Mouse (Mus musculus) CH12.LX (cell line): ENCODE results near the gene Rab5if. TPM values are rescaled to one million over a fixed set of nuclear protein-coding genes. Genes with fewer than 3 reads are reported as not detected.

Source experiments
- DNase-seq: peaks from one replicate; pipeline ENCODE4 v3.0.0-alpha.2; 2013; ENCODE audit errors: extremely low read depth
- H3K27ac ChIP-seq: 2 replicates; pipeline ENCODE4 v1.5.1; 2012; ENCODE audit warnings: low read depth, mild to moderate bottlenecking, control low read depth, moderate library complexity; ENCODE audit not compliant: insufficient read depth
- H3K27me3 ChIP-seq: replicated peaks from 2 replicates; pipeline ENCODE3; 2012; ENCODE audit warnings: inconsistent platforms
- H3K36me3 ChIP-seq, 2 experiments: replicated peaks in 1 of 2; 2 replicates each; pipeline versions ENCODE3 to v1.6.1; 2012; ENCODE audit warnings: inconsistent platforms in 1 of 2, low read length in 1 of 2, mild to moderate bottlenecking in 1 of 2, mixed read lengths in 1 of 2, moderate library complexity in 1 of 2; ENCODE audit not compliant: control insufficient read depth in 1 of 2, insufficient read depth in 1 of 2
- H3K4me1 ChIP-seq, 2 experiments: 2 replicates each; pipeline ENCODE4 v1.6.1; 2012; ENCODE audit warnings: inconsistent platforms in 1 of 2, moderate library complexity in 1 of 2; ENCODE audit not compliant: insufficient read depth in 2 of 2, control insufficient read depth in 1 of 2
- H3K4me2 ChIP-seq: 2 replicates; pipeline ENCODE4 v1.6.1; 2012; ENCODE audit warnings: low read depth, mild to moderate bottlenecking, control low read depth; ENCODE audit not compliant: poor library complexity, insufficient read depth, severe bottlenecking
- H3K4me3 ChIP-seq, 3 experiments: fragments of 150-350 bp in 1 of 3; sonication (generic) in 1 of 3; replicated peaks in 1 of 3; 2 replicates each; pipeline versions ENCODE3 to v1.5.1; 2011 to 2012; ENCODE audit warnings: low read depth in 2 of 3, low read length in 2 of 3, mild to moderate bottlenecking in 2 of 3, moderate library complexity in 2 of 3, control low read depth in 1 of 3, improper control_type of control experiment in 1 of 3, inconsistent platforms in 1 of 3, mixed read lengths in 1 of 3; ENCODE audit not compliant: poor library complexity in 1 of 3
- H3K79me2 ChIP-seq: replicated peaks from 2 replicates; pipeline ENCODE4 v1.6.1; 2012; ENCODE audit warnings: mild to moderate bottlenecking, moderate library complexity; ENCODE audit not compliant: control insufficient read depth, poor library complexity, insufficient read depth, severe bottlenecking; ENCODE audit errors: extremely low read depth
- H3K9ac ChIP-seq: 2 replicates; pipeline ENCODE4 v1.6.1; 2012; ENCODE audit warnings: low read depth, mild to moderate bottlenecking, control low read depth, moderate library complexity; ENCODE audit not compliant: insufficient read depth
- H3K9me3 ChIP-seq: replicated peaks from 2 replicates; pipeline ENCODE3; 2012; ENCODE audit warnings: low read length, inconsistent platforms, mixed read lengths
- ETS1 ChIP-seq: conservative IDR thresholded peaks from 2 replicates; pipeline ENCODE4 v1.6.1; 2012; ENCODE audit warnings: low read depth, mild to moderate bottlenecking, inconsistent platforms, low read length, improper control_type of control experiment, moderate library complexity
- HCFC1 ChIP-seq: IDR thresholded peaks from 2 replicates; pipeline ENCODE4 v1.6.1; 2012; ENCODE audit warnings: low read depth, mild to moderate bottlenecking, inconsistent platforms, low read length, improper control_type of control experiment
- IRF4 ChIP-seq: IDR thresholded peaks from 2 replicates; pipeline ENCODE4 v1.6.1; 2014; ENCODE audit warnings: low read depth, mild to moderate bottlenecking, inconsistent platforms, low read length, improper control_type of control experiment
- JUN ChIP-seq: IDR thresholded peaks from 2 replicates; pipeline ENCODE4 v1.6.1; 2011; ENCODE audit warnings: low read depth, mild to moderate bottlenecking, low read length, improper control_type of control experiment, moderate library complexity; ENCODE audit not compliant: insufficient read depth
- MAX ChIP-seq: IDR thresholded peaks from 2 replicates; pipeline ENCODE4 v1.6.1; 2011; ENCODE audit warnings: low read length, improper control_type of control experiment
- MAZ ChIP-seq: IDR thresholded peaks from 2 replicates; pipeline ENCODE4 v1.6.1; 2012; ENCODE audit warnings: low read depth, mild to moderate bottlenecking, inconsistent platforms, low read length, improper control_type of control experiment, moderate library complexity
- MEF2A ChIP-seq: IDR thresholded peaks from 2 replicates; pipeline ENCODE4 v1.6.1; 2014; ENCODE audit warnings: low read depth, mild to moderate bottlenecking, inconsistent platforms, low read length, improper control_type of control experiment, borderline replicate concordance
- MXI1 ChIP-seq: IDR thresholded peaks from 2 replicates; pipeline ENCODE4 v1.6.1; 2011; ENCODE audit warnings: mild to moderate bottlenecking, low read depth, low read length, improper control_type of control experiment
- NELFE ChIP-seq: IDR thresholded peaks from 2 replicates; pipeline ENCODE4 v1.6.1; 2011; ENCODE audit warnings: low read depth, low read length, improper control_type of control experiment
- PAX5 ChIP-seq: IDR thresholded peaks from 2 replicates; pipeline ENCODE4 v1.6.1; 2012; ENCODE audit warnings: low read length, inconsistent platforms, mixed read lengths
- POLR2A ChIP-seq: IDR thresholded peaks from 2 replicates; pipeline ENCODE4 v1.6.1; 2011; ENCODE audit warnings: low read depth, mild to moderate bottlenecking, improper control_type of control experiment, low read length
- RCOR1 ChIP-seq: conservative IDR thresholded peaks from 2 replicates; pipeline ENCODE4 v1.6.1; 2012; ENCODE audit warnings: low read depth, mild to moderate bottlenecking, inconsistent platforms, low read length, improper control_type of control experiment
- SIN3A ChIP-seq: IDR thresholded peaks from 2 replicates; pipeline ENCODE4 v1.6.1; 2012; ENCODE audit warnings: low read length, improper control_type of control experiment, inconsistent platforms
- SMC3 ChIP-seq: IDR thresholded peaks from 2 replicates; pipeline ENCODE4 v1.6.1; 2011; ENCODE audit warnings: low read depth, low read length, improper control_type of control experiment
- TBP ChIP-seq: conservative IDR thresholded peaks from 2 replicates; pipeline ENCODE4 v1.6.1; 2011; ENCODE audit warnings: low read depth, low read length, improper control_type of control experiment
- UBTF ChIP-seq: IDR thresholded peaks from 2 replicates; pipeline ENCODE4 v1.6.1; 2012; ENCODE audit warnings: low read depth, mild to moderate bottlenecking, inconsistent platforms, low read length, improper control_type of control experiment, moderate library complexity
- ZKSCAN1 ChIP-seq: IDR thresholded peaks from 2 replicates; pipeline ENCODE4 v1.6.1; 2012; ENCODE audit warnings: low read depth, inconsistent platforms, low read length, improper control_type of control experiment, borderline replicate concordance
- ZMIZ1 ChIP-seq: IDR thresholded peaks from 2 replicates; pipeline ENCODE4 v1.6.1; 2012; ENCODE audit warnings: low read depth, mild to moderate bottlenecking, inconsistent platforms, low read length, improper control_type of control experiment
- dilution Hi-C: fragments of 300-500 bp; cut with MboI; formaldehyde crosslinking; loops from 2 replicates; pipeline ENCODE4 v1.14.3; 2020; ENCODE audit warnings: low sequenced_read_pairs; ENCODE audit not compliant: extremely low pct_unique_long_range_greater_than_20kb, extremely low pct_ligation_motif_present
- in situ Hi-C: fragments of 300-500 bp; cut with MboI; formaldehyde crosslinking; loops from 3 replicates; pipeline ENCODE4 v1.14.3; 2019; ENCODE audit warnings: low sequenced_read_pairs, low pct_ligation_motif_present, low pct_unique_long_range_greater_than_20kb, mixed read lengths
- polyA plus RNA-seq: library from polyadenylated mRNA; unstranded; fragments of >175 nt; gene quantifications from 2 replicates; pipeline ENCODE4 v1.2.1, GENCODE M21; 2012; ENCODE audit warnings: low read depth; ENCODE audit not compliant: insufficient read length
- total RNA-seq, 2 experiments: library from RNA; depleted of rRNA; stranded (reverse); fragments of 300-350 nt in 1 of 2; fragments of >200 nt in 1 of 2; gene quantifications; 2 replicates each; pipeline ENCODE4 v1.2.3; 2012 to 2014

Rab5if gene
- total and polyA plus RNA-seq, 3 experiments, result 111 to 205 (median 186) TPM

DNA sequence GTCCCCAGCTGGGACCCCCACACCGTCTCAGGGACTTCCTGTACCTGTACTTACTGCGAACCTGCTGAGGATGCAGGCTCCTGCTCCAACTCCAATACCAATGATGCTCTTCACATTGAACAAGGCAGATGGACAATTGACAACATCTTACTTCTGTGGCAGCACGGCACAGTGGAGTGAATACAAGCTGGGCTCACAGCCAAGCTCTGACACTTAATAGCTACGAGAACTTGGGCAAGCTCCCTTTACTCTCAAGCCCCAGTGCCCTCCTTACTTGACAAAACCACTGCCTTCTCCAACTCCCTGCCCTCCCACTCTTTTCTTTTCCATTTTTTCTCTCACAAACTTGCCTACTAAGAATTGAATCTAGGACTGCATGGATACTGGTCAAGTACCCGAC, 50.3 kb downstream of the Rab5if start:
- Histone ChIP-seq H3K9me3 (peaks cover 2% of the 10 kb centered on the region), H3K27ac (no peak overlapping the region), H3K4me1 (peaks cover 0 to 13% of the 10 kb centered on the region in 2 experiments; a peak in 1 of 4 replicates), H3K9ac (no peak overlapping the region), H3K4me3 (no peak overlapping the region), H3K4me2 (no peak overlapping the region), H3K79me2 (no peaks in the 10 kb centered on the region), H3K36me3 (no peaks in the 10 kb centered on the region), H3K27me3 (peaks cover 4% of the 10 kb centered on the region)
- TF ChIP-seq TBP, result no peak
- no peak for TF ChIP-seq UBTF
- TF ChIP-seq HCFC1, result no peak
- no peak for TF ChIP-seq IRF4
- no peak for TF ChIP-seq MXI1
- no peak for TF ChIP-seq MAX
- TF ChIP-seq PAX5, result no peak
- no peak for TF ChIP-seq ZKSCAN1
- no peak for TF ChIP-seq POLR2A
- no peak for TF ChIP-seq SIN3A
- TF ChIP-seq RCOR1, result no peak
- TF ChIP-seq SMC3, result no peak
- dilution Hi-C loops (no loop called here), in situ Hi-C loops (no loop called here)
- DNase-seq, result no peak

- no peak for TF ChIP-seq ZMIZ1
- no peak for TF ChIP-seq NELFE
- dilution Hi-C loops, result no loop called here
- in situ Hi-C loops, result no loop called here
- no peak overlapping the region for H3K27ac ChIP-seq
- H3K36me3 ChIP-seq, result no peaks in the 10 kb centered on the region
- peaks cover 6 to 14% of the 10 kb centered on the region in 2 experiments for H3K4me1 ChIP-seq
- H3K4me2 ChIP-seq, result no peak overlapping the region
- no peak overlapping the region for H3K9ac ChIP-seq
- no peak overlapping the region for H3K4me3 ChIP-seq
- no peak for DNase-seq
- peaks cover 2% of the 10 kb centered on the region for H3K9me3 ChIP-seq
- H3K79me2 ChIP-seq, result no peaks in the 10 kb centered on the region
- peaks cover 4% of the 10 kb centered on the region for H3K27me3 ChIP-seq
These were observed 52.6 kb downstream of the Rab5if start for GRCm38 (mm10) chr2:156915559-156915958.

DNA sequence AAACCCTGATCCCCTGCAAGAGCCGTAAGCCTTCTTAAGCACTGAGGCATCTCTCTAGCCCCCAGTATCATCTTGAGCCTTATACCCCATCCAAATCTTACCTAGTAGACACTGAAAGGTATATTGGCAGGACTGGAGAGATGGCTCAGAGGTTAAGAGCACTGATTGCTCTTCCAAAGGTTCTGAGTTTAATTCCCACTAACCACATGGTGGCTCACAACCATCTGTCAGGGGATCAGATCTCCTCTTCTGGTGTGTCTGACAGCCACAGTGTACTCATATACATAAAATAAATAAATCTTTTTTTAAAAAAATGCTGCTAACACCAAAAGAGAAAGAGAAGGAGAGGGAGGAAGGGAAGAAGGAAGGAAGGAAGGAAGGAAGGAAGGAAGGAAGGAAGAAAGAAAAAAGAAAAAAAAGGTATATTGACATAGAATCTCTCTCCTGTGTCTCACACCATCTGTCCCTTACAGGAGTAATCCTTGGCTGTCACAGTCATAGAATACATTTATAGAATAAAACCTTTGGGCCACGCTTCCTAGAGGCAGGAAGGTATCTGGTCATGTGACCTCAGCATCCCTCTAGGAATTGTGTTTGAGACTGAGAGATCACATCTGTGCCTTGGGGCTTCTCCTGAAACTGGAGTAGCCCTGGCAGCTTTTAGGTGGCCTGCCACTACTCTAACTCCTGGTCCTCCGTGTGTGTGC, 53.6 kb downstream of the Rab5if start:
- H3K27ac ChIP-seq, result no peak overlapping the region
- in situ Hi-C loops, result no loop called here
- no peak overlapping the region for H3K4me2 ChIP-seq
- H3K36me3 ChIP-seq, result no peaks in the 10 kb centered on the region
- DNase-seq, result no peak
- peaks cover 2% of the 10 kb centered on the region for H3K9me3 ChIP-seq
- no peaks in the 10 kb centered on the region for H3K79me2 ChIP-seq
- peaks cover 6 to 14% of the 10 kb centered on the region in 2 experiments for H3K4me1 ChIP-seq
- peaks cover 4% of the 10 kb centered on the region for H3K27me3 ChIP-seq
- dilution Hi-C loops, result no loop called here
- TF ChIP-seq MEF2A (no peak), JUN (no peak), ETS1 (no peak), MAZ (no peak), MXI1 (no peak), HCFC1 (no peak)
- H3K9ac ChIP-seq, result no peak overlapping the region
- no peak overlapping the region for H3K4me3 ChIP-seq
